Mouse (Mus musculus): ENCODE data around the gene Hadhb.

The Hadhb gene

GRCm38 (mm10) chr5:30154474-30155394 is at the start of gene Hadhb, which contains the start of gene Hadha:
Gene Hadhb (plus strand): TSS chr5:30155248.
Gene Hadha (minus strand): TSS chr5:30155162.
- DNase-seq (ENCODE audit: low spot score): peak; percentile 90

- DNase-seq (ENCODE audit: low spot score): no peak
Measured at GRCm38 (mm10) chr5:30105668-30106300, 49.3 kb upstream of the Hadhb start, which contains the start of gene 3110082J24Rik. Gene 3110082J24Rik (minus strand): TSS chr5:30106086.

GRCm38 (mm10) chr5:30106756-30107155 is 48.3 kb upstream of the Hadhb start:
- no peak for DNase-seq (ENCODE audit: low spot score)

GRCm38 (mm10) chr5:30107186-30107585 is 47.9 kb upstream of the Hadhb start:
- no peak for DNase-seq (ENCODE audit: low spot score)

GRCm38 (mm10) chr5:30107611-30108041 is 47.4 kb upstream of the Hadhb start:
- no peak for DNase-seq (ENCODE audit: low spot score)

GRCm38 (mm10) chr5:30108233-30108632 is 46.8 kb upstream of the Hadhb start:
- DNase-seq (ENCODE audit: low spot score): no peak

- DNase-seq (ENCODE audit: low spot score): no peak
Measured at GRCm38 (mm10) chr5:30109899-30110298, 45.1 kb upstream of the Hadhb start.

GRCm38 (mm10) chr5:30110371-30111060 is 44.5 kb upstream of the Hadhb start:
- no peak for DNase-seq (ENCODE audit: low spot score)

- no peak for DNase-seq (ENCODE audit: low spot score)
Measured at GRCm38 (mm10) chr5:30111126-30111525, 43.9 kb upstream of the Hadhb start.

- no peak for DNase-seq (ENCODE audit: low spot score)
Measured at GRCm38 (mm10) chr5:30111771-30112170, 43.3 kb upstream of the Hadhb start.

- DNase-seq (ENCODE audit: low spot score): no peak
Measured at GRCm38 (mm10) chr5:30112533-30113068, 42.4 kb upstream of the Hadhb start.

- no peak for DNase-seq (ENCODE audit: low spot score)
Measured at GRCm38 (mm10) chr5:30113881-30114760, 40.9 kb upstream of the Hadhb start.

GRCm38 (mm10) chr5:30114761-30115140 is 40.3 kb upstream of the Hadhb start:
- DNase-seq (ENCODE audit: low spot score): no peak

- no peak for DNase-seq (ENCODE audit: low spot score)
Measured at GRCm38 (mm10) chr5:30115718-30116117, 39.3 kb upstream of the Hadhb start.

- no peak for DNase-seq (ENCODE audit: low spot score)
Measured at GRCm38 (mm10) chr5:30118018-30118417, 37.0 kb upstream of the Hadhb start.

- DNase-seq (ENCODE audit: low spot score): no peak
Measured at GRCm38 (mm10) chr5:30119163-30119562, 35.9 kb upstream of the Hadhb start.

- DNase-seq (ENCODE audit: low spot score): no peak
Measured at GRCm38 (mm10) chr5:30120106-30120505, 34.9 kb upstream of the Hadhb start.

GRCm38 (mm10) chr5:30122481-30122880 is 32.6 kb upstream of the Hadhb start:
- no peak for DNase-seq (ENCODE audit: low spot score)

GRCm38 (mm10) chr5:30125587-30125986 is 29.5 kb upstream of the Hadhb start:
- no peak for DNase-seq (ENCODE audit: low spot score)

- DNase-seq (ENCODE audit: low spot score): no peak
Measured at GRCm38 (mm10) chr5:30126756-30127155, 28.3 kb upstream of the Hadhb start.

- DNase-seq (ENCODE audit: low spot score): no peak
Measured at GRCm38 (mm10) chr5:30127921-30128597, 27.0 kb upstream of the Hadhb start.
